Mouse (Mus musculus): ENCODE measurements at regions not wholly inside any gene's neighbourhood (a gene's known extent, or its start where the extent isn't known, plus 50 kb on each side); places are given as distances from the start of the nearest gene placed in this dataset. TPM values are rescaled to one million over a fixed set of nuclear protein-coding genes. Genes with fewer than 3 reads are reported as not detected.

DNA sequence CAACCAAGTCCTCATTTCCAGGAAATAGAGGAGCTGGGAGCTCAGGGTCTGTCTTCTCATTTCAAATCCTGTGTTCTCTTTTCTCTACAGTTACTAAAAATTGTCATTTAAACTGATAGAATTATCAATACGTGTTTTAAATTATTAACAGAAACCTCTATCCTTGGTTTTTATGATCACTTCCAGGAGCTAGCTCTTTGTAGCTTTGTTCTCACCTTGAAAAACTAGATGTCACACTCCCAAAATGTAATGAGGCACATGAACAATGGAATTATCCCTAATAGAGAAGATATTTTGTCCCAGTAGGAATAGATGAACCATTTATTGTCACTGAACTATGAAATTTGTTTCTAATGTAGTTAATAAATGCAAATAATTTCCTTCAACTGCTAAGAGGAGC lies 60.0 kb upstream of the Fam216b start:
- no peak overlapping the region for H3K9ac ChIP-seq (ENCODE audit: low read depth, low read length)
- H3K4me1 ChIP-seq (replicated peaks; ENCODE audit: insufficient read depth, low read length), result no peaks in the 10 kb centered on the region
- no peak overlapping the region for H3K27ac ChIP-seq
- H3K9me3 ChIP-seq (replicated peaks; ENCODE audit: low read length), result no peaks in the 10 kb centered on the region
- H3K36me3 ChIP-seq (ENCODE audit: insufficient read depth, low read length), result no peaks in the 10 kb centered on the region
- TF ChIP-seq CTCF (IDR thresholded peaks at IDR 0.05; ENCODE audit: low read depth), result no peak
- H3K4me3 ChIP-seq (replicated peaks; ENCODE audit: low read depth, low read length), result no peak overlapping the region
- H3K4me2 ChIP-seq (ENCODE audit: low read length), result no peak overlapping the region
- H3K27me3 ChIP-seq (ENCODE audit: insufficient read depth, low read length), result no peaks in the 10 kb centered on the region
- DNase-seq (ENCODE audit: low spot score) (no peak), ATAC-seq (replicated peaks; ENCODE audit: low FRiP score, low read depth) (no peak)
- WGBS, result 91% methylated on average over 1 of the region's 1 CpGs

DNA sequence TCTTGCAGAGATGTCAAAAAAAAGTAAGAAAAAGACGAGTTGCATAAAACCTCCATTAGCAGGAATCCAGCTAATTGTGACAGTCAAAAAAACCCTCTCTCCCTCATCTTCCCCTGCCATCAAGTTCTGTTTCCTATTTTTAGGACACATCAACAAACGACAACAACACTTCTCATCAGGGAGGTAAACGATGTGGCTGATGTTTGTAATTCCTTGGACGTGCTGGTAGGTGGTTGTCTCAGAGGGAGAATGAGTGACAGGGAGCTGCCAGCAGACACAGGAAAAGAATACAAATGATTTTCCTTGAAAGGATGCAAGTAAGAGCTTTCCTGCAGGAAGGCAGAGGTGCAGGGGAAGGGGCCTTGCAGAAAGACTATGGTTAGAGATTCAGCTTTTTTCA lies 54.9 kb upstream of the Fam216b start:
- ATAC-seq (replicated peaks; ENCODE audit: low FRiP score, low read depth) (no peak), DNase-seq (ENCODE audit: low spot score) (no peak)
- Histone ChIP-seq H3K36me3 (ENCODE audit: insufficient read depth, low read length) (no peaks in the 10 kb centered on the region), H3K4me2 (ENCODE audit: low read length) (no peak overlapping the region), H3K9ac (ENCODE audit: low read depth, low read length) (no peak overlapping the region), H3K9me3 (replicated peaks; ENCODE audit: low read length) (no peaks in the 10 kb centered on the region), H3K4me3 (replicated peaks; ENCODE audit: low read depth, low read length) (no peak overlapping the region), H3K27me3 (ENCODE audit: insufficient read depth, low read length) (no peaks in the 10 kb centered on the region), H3K4me1 (replicated peaks; ENCODE audit: insufficient read depth, low read length) (no peaks in the 10 kb centered on the region), H3K27ac (no peak overlapping the region)
- 42% methylated on average over 4 of the region's 4 CpGs for WGBS
- TF ChIP-seq CTCF (IDR thresholded peaks at IDR 0.05; ENCODE audit: low read depth), result no peak

MicroRNAs encoded in the stretch of these regions (microRNA counts, 519-probe panel; counts per million panel counts)
- 330 counts per million, percentile 68 among the panel's probes with 10 or more counts for microRNA mmu-miR-1971

Small RNA genes lying in the stretch of these regions (microRNA-seq; reads per million reads assigned to microRNA genes)
- not detected for gene Mir1971

All from kidney, postnatal 0 days (tissue).